Mouse (Mus musculus) kidney, adult 2 months (tissue): ENCODE data around the gene Ern2.

ENCODE experiments used
- CTCF ChIP-seq: fragments of 200-500 bp; conservative IDR thresholded peaks from 2 replicates; pipeline ENCODE4 v1.5.1; 2011; ENCODE audit warnings: low read depth, mild to moderate bottlenecking, control low read depth, low read length, moderate library complexity, mixed read lengths; ENCODE audit not compliant: insufficient read depth, insufficient read length
- POLR2A ChIP-seq: fragments of 200-500 bp; IDR thresholded peaks from one replicate; pipeline ENCODE4 v1.6.1; 2011; ENCODE audit warnings: low read depth, low read length, control low read depth

DNA sequence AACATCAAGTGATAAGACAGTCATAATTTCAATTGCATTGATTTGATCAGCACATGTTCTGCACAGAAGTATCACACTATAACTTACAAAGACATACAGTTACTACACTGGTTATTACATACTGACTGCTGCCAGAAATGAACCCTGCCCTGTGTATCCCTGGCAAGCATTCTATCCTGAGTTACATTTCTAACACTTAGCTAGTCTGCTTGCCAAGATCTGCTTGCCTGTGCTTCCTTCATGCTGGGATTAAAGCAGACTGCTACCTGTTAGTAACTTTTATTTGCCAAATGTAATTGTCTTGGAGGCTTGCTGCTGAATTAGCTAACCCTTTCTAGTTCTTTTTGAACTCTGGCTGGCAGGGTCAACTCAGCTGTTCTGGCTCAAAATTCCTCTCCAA is 45.0 kb downstream of the Ern2 start:
- TF ChIP-seq CTCF (no peak), POLR2A (no peak)
